Mouse (Mus musculus) ES-Bruce4 (cell line): ENCODE data around the gene Plekhh2.

ENCODE experiments used
- CTCF ChIP-seq: IDR thresholded peaks from one replicate; pipeline ENCODE4 v1.8.1; 2011; ENCODE audit warnings: low read depth, low read length
- EP300 ChIP-seq: IDR thresholded peaks from 2 replicates; pipeline ENCODE4 v1.6.1; 2011; ENCODE audit warnings: low read depth, low read length; ENCODE audit not compliant: insufficient read depth
- POLR2A ChIP-seq: IDR thresholded peaks from one replicate; pipeline ENCODE4 v1.8.1; 2011; ENCODE audit warnings: low read length; ENCODE audit not compliant: insufficient read depth

- TF ChIP-seq EP300 (no peak), POLR2A (no peak), CTCF (no peak)
Observed at GRCm38 (mm10) chr17:84647630-84648029, 135.9 kb downstream of the Plekhh2 start.
